Mouse (Mus musculus): ENCODE results near the gene Gss.

DNA sequence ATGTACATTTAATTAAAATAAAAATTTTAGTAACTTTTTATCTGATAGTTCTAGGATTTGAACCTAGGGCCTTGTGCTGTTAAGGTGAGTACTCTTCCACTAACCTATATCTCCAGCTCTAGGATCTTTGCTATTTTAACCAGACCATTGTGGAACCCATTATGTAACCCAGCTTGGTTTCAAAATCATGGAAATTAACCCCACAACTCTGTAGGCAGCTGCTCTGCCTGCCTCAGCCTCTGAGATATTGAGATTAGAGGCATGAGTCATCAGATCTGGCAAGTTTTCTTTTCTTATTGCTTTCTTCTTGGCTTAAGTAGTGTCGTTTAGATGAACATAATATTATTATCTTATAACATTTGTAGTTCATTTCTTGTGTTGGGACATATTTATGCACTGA lies 68.2 kb downstream of the Gss start:
- no peak for TF ChIP-seq EP300 (IDR thresholded peaks at IDR 0.05; ENCODE audit: low read depth)
- no peak for TF ChIP-seq CTCF (IDR thresholded peaks at IDR 0.05; ENCODE audit: low read depth)
